In genomic region chr7:46544195-46544641, GRCm38 (mm10) we compare ENCODE assay signal across 9 mouse cellular contexts.
A peak's percentile ranks its signal among the peaks of the same experiment; 100 is the strongest.
DNase-seq lines count a peak whose midpoint lies in the region; ATAC-seq and TF ChIP-seq lines count a peak whose summit lies in the region.
"Had no signal": no experiment of that assay in that cellular context is flagged by ENCODE, and none has a peak within 500 bp of the region (broad histone marks: within the 10 kb centered on the region; RNA-seq: fewer than 3 reads in every experiment).

No protein-coding gene starts in this region.

- no peaks in the 10 kb centered on the region for H3K27me3 ChIP-seq in limb, embryonic 13.5 days
- H3K27me3 ChIP-seq in limb, embryonic 10.5 days (ENCODE audit: low read depth, poor library complexity, severe bottlenecking), result no peaks in the 10 kb centered on the region
- H3K27me3 ChIP-seq in myocyte (ENCODE audit: control insufficient read depth, insufficient read depth, insufficient read length), result no peaks in the 10 kb centered on the region
- H3K27me3 ChIP-seq: liver, embryonic 13.5 days had no signal

- no peak overlapping the region for H3ac ChIP-seq in myocyte (ENCODE audit: control insufficient read depth, insufficient read length)

- 73% methylated on average over 12 of the region's 12 CpGs for WGBS in limb, embryonic 13.5 days
- WGBS in limb, embryonic 10.5 days, result 86% methylated on average over 12 of the region's 12 CpGs

- ATAC-seq in limb, embryonic 13.5 days (ENCODE audit: low FRiP score, low read depth), result peak; percentile 61

- no peak overlapping the region for H3K4me2 ChIP-seq in limb, embryonic 13.5 days (replicated peaks)
- H3K4me2 ChIP-seq in myocyte (ENCODE audit: low read depth), result peak overlapping the region; percentile 27
- H3K4me2 ChIP-seq: liver, embryonic 13.5 days had no signal

- no peaks in the 10 kb centered on the region for H3K36me3 ChIP-seq in limb, embryonic 13.5 days
- no peaks in the 10 kb centered on the region for H3K36me3 ChIP-seq in limb, embryonic 10.5 days
- H3K36me3 ChIP-seq in myocyte (ENCODE audit: control insufficient read depth, insufficient read depth), result no peaks in the 10 kb centered on the region
- H3K36me3 ChIP-seq: liver, embryonic 13.5 days had no signal

- no peaks in the 10 kb centered on the region for H3K9me3 ChIP-seq in limb, embryonic 13.5 days
- no peaks in the 10 kb centered on the region for H3K9me3 ChIP-seq in limb, embryonic 10.5 days (replicated peaks)
- H3K9me3 ChIP-seq: liver, embryonic 13.5 days had no signal

- H3K79me2 ChIP-seq in myocyte (ENCODE audit: control insufficient read depth, insufficient read depth), result no peaks in the 10 kb centered on the region

- no peaks in the 10 kb centered on the region for H3K4me1 ChIP-seq in limb, embryonic 13.5 days
- no peaks in the 10 kb centered on the region for H3K4me1 ChIP-seq in limb, embryonic 10.5 days

- H3K9ac ChIP-seq in limb, embryonic 13.5 days, result no peak overlapping the region
- H3K9ac ChIP-seq: liver, embryonic 13.5 days had no signal

- no peak overlapping the region for H3K27ac ChIP-seq in limb, embryonic 13.5 days
- H3K27ac ChIP-seq in limb, embryonic 10.5 days, result no peak overlapping the region
- H3K27ac ChIP-seq: liver, embryonic 13.5 days had no signal

- H3K4me3 ChIP-seq in limb, embryonic 13.5 days, result no peak overlapping the region
- no peak overlapping the region for H3K4me3 ChIP-seq in limb, embryonic 10.5 days
- H3K4me3 ChIP-seq in myocyte, result no peak overlapping the region
- H3K4me3 ChIP-seq: liver, embryonic 13.5 days had no signal

- no peak for TF ChIP-seq POLR2A in myocyte (IDR thresholded peaks at IDR 0.05; ENCODE audit: insufficient read length, low read depth)

- no peak for DNase-seq in limb, embryonic 10.5 days (ENCODE audit: low spot score)
- DNase-seq in cerebellum, postnatal 36 days, result peak; percentile 89 to 91
- peak; percentile 47 to 50 for DNase-seq in layer of hippocampus, adult 8-10 months (ENCODE audit: low spot score in 2 of 2)
- no peak for DNase-seq in yolk sac, embryonic 10.5 days (ENCODE audit: low spot score)
- DNase-seq in urinary bladder, postnatal 25 days (ENCODE audit: low spot score), result no peak
- no peak for DNase-seq in spleen, adult 18-20 months
- DNase-seq: liver, embryonic 13.5 days had no signal

TF ChIP-seq in myocyte, 11 proteins besides CTCF, POLR2A, EP300 and RAD21:
- TF ChIP-seq CEBPB (IDR thresholded peaks at IDR 0.05; ENCODE audit: insufficient read depth, poor library complexity, severe bottlenecking) (no peak), MAX (IDR thresholded peaks at IDR 0.05; ENCODE audit: low read depth) (no peak), SRF (IDR thresholded peaks at IDR 0.05; ENCODE audit: control insufficient read depth, insufficient read length, low read depth) (no peak), MYOG (IDR thresholded peaks at IDR 0.05; ENCODE audit: control insufficient read depth in 1 of 3, insufficient read depth in 1 of 3, insufficient read length in 2 of 3, low read depth in 2 of 3) (peak; percentile 55 to 98 (median 96)), POLR2AphosphoS2 (IDR thresholded peaks at IDR 0.05; ENCODE audit: insufficient read length, low read depth) (no peak), REST (IDR thresholded peaks at IDR 0.05; ENCODE audit: insufficient read depth, insufficient read length) (no peak), TCF3 (IDR thresholded peaks at IDR 0.05; ENCODE audit: insufficient read length, low read depth) (peak; percentile 83), TCF12 (IDR thresholded peaks at IDR 0.05; ENCODE audit: insufficient read depth, poor library complexity, severe bottlenecking) (peak; percentile 87), MYOD1 (IDR thresholded peaks at IDR 0.05; ENCODE audit: control insufficient read depth in 1 of 3, insufficient read length in 2 of 3, low read depth in 2 of 3) (peak; percentile 41 to 99 (median 96)), USF1 (IDR thresholded peaks at IDR 0.05; ENCODE audit: low read depth) (no peak), E2F4 (IDR thresholded peaks at IDR 0.05; ENCODE audit: insufficient read depth) (no peak)
TF ChIP-seq in myocyte: peak in this region for 4.

Comparison
In these comparisons a context has a peak if more than half of its experiments do, and no peak if none do; other contexts are left out.
1. DNase-seq: peak in cerebellum, postnatal 36 days (2 of 2) and layer of hippocampus, adult 8-10 months (2 of 2); none in limb, embryonic 10.5 days (single experiment), yolk sac, embryonic 10.5 days (single experiment), urinary bladder, postnatal 25 days (single experiment) and spleen, adult 18-20 months (0 of 2).